Mouse (Mus musculus): ENCODE measurements around the gene Pi4k2b. TPM values are rescaled to one million over a fixed set of nuclear protein-coding genes. Genes with fewer than 3 reads are reported as not detected.
"Not testable (repeated sequence)": the region's sequence is repeated elsewhere in the genome, so short reads cannot be mapped to it uniquely, and the experiment has no call there.

Pi4k2b gene
- polyA plus RNA-seq (2015; fragmentation: Nextera tagmentation; extraction: Ambion mirVana) = 6.3 and 8.7 TPM in 2 replicates

DNA sequence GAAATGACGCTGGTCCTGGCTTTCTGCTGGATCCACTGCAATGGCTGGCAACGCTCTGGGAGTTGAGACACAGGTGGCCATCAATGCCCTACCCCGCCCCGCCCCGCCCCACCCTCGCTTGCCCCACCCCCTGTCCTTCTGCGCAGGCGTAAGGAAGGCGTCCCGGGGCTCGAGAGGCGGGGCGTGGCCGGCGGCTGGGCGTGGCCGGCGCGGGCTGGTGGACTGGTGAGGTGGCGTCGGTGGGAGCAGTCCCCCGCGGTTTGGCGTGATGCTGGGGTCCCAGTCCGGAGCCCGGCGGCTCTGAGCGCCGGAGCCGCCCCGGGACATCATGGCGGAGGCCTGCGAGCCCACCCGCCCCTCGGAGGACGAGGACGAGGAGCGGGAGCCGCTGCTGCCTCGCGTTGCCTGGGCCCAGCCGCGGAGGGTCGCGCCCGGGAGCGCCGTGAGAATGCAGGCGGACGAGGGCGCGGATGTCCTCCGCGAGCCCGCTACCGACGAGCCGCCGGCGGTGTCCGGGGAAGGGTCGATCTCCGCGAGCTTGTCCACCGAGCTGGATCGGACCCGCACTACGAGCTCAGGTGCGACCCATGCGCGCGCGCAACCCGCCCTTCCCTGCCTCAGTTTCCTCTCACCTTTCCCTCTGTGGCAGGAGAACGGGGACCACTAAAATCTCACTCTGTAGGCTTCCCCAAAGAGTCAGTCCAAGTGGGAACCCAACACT lies at the start of gene Pi4k2b:
Gene Pi4k2b, plus strand, starts transcription at position 184 of the 721 bp plus-strand sequence.
- WGBS = under 1% methylated on average over 75 of the region's 75 CpGs
- Histone ChIP-seq H3K4me3 (peak within 1 kb of the TSS; percentile 97), H3K4me2 (peak within 1 kb of the TSS; percentile 70), H3K9ac (peak within 1 kb of the TSS; percentile 87), H3K27ac (peak within 1 kb of the TSS; percentile 81), H3K9me3 (replicated peaks) (no peaks in the 10 kb centered on the region), H3K4me1 (replicated peaks) (peaks cover 4% of the 10 kb centered on the region; the same call in 1 of the 2 replicates), H3K36me3 (no peaks in the 10 kb centered on the region), H3K27me3 (no peaks in the 10 kb centered on the region)
- peak; percentile 90 for ATAC-seq (replicated peaks; ENCODE audit: insufficient number of reproducible peaks, insufficient read depth, low FRiP score, low read depth)

DNA sequence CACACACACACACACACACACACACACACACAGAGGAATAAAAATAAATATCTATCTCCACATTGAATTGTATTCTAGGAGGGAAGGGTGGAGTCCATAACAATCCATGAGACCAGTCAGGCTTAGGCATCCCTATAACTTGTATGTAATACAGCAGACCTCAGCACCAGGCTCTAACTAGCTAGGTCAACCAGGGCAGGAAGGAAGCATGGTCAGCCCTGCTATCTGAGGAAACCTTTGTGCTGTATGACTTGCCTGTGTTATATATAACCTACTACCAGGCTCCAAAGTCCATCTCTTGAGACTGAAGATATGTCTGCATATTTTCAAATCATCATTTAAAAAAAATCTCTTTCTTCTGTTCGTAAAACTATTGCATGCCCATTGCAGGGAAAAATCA lies 44.1 kb upstream of the Pi4k2b start:
- no peak for ATAC-seq (replicated peaks; ENCODE audit: insufficient number of reproducible peaks, insufficient read depth, low FRiP score, low read depth)
- 80% methylated on average over 1 of the region's 1 CpGs for WGBS
- Histone ChIP-seq H3K27ac (no peak overlapping the region), H3K4me3 (no peak overlapping the region), H3K4me2 (no peak overlapping the region), H3K9ac (no peak overlapping the region), H3K27me3 (no peaks in the 10 kb centered on the region), H3K9me3 (replicated peaks) (no peaks in the 10 kb centered on the region), H3K36me3 (no peaks in the 10 kb centered on the region), H3K4me1 (replicated peaks) (no peaks in the 10 kb centered on the region)

GRCm38 (mm10) chr5:52697882-52698440 lies 43.4 kb upstream of the Pi4k2b start:
- not testable (repeated sequence) for H3K27ac ChIP-seq; H3K4me3 ChIP-seq; H3K4me1 ChIP-seq (replicated peaks); H3K9me3 ChIP-seq (replicated peaks); H3K27me3 ChIP-seq; H3K36me3 ChIP-seq; ATAC-seq (replicated peaks; ENCODE audit: insufficient number of reproducible peaks, insufficient read depth, low FRiP score, low read depth); H3K4me2 ChIP-seq; H3K9ac ChIP-seq
- 85% methylated on average over 7 of the region's 7 CpGs for WGBS

DNA sequence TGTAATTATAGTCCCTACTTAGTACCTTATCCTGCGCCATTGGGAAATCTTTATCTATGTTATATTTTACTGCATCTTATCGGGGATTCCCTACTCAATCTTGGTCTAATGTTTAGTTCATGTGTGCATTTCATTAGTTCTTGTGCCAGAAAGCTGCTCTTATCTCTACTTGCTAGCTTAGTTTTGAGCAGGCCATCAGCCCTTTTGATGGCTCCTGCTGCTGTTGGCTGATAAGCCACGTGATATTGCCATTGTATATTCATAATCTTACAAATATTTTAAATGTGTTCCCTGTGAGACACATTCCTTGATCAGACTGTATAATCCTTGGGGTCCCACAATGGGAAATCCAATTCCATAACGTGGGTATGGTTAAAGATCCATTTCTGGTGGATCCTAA lies 36.8 kb upstream of the Pi4k2b start:
- Histone ChIP-seq H3K4me1 (replicated peaks) (no peaks in the 10 kb centered on the region), H3K27me3 (no peaks in the 10 kb centered on the region)

GRCm38 (mm10) chr5:52712704-52713103 lies 28.7 kb upstream of the Pi4k2b start:
- Histone ChIP-seq H3K9ac (no peak overlapping the region), H3K4me1 (replicated peaks) (no peaks in the 10 kb centered on the region), H3K27ac (no peak overlapping the region), H3K36me3 (no peaks in the 10 kb centered on the region), H3K9me3 (replicated peaks) (no peaks in the 10 kb centered on the region), H3K4me2 (no peak overlapping the region), H3K27me3 (no peaks in the 10 kb centered on the region), H3K4me3 (no peak overlapping the region)
- no peak for ATAC-seq (replicated peaks; ENCODE audit: insufficient number of reproducible peaks, insufficient read depth, low FRiP score, low read depth)

More for the DNA sequence above, 36.8 kb upstream of the Pi4k2b start:
- Histone ChIP-seq H3K36me3 (no peaks in the 10 kb centered on the region), H3K4me3 (no peak overlapping the region), H3K4me2 (no peak overlapping the region), H3K27ac (no peak overlapping the region), H3K9me3 (replicated peaks) (no peaks in the 10 kb centered on the region), H3K9ac (no peak overlapping the region)
- no peak for ATAC-seq (replicated peaks; ENCODE audit: insufficient number of reproducible peaks, insufficient read depth, low FRiP score, low read depth)
- WGBS = 58% methylated on average over 4 of the region's 4 CpGs

GRCm38 (mm10) chr5:52716742-52717448 lies 24.5 kb upstream of the Pi4k2b start:
- Histone ChIP-seq H3K9me3 (replicated peaks) (no peaks in the 10 kb centered on the region), H3K9ac (no peak overlapping the region), H3K4me1 (replicated peaks) (no peaks in the 10 kb centered on the region), H3K36me3 (no peaks in the 10 kb centered on the region), H3K27ac (no peak overlapping the region), H3K4me3 (no peak overlapping the region), H3K27me3 (no peaks in the 10 kb centered on the region), H3K4me2 (no peak overlapping the region)
- no peak for ATAC-seq (replicated peaks; ENCODE audit: insufficient number of reproducible peaks, insufficient read depth, low FRiP score, low read depth)
- 72% methylated on average over 5 of the region's 5 CpGs for WGBS

DNA sequence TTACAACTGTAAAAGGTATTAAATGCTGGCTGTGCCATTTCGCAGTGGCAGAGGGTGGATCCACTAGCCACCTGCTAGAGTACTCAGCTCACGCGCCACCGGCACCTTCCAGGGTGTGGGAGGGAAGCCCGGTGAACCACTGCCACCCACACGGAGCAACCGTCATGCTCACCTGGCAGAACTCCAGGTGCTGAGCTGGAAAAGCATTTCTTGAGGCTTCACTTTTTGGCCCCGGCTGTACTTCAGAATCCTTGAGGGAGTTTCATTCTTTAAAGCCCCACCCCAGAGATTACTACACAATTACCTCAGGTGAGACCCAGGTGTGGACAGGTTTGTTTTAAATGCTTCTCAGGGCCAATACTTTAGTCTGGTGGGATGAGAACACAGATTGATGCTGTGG lies 20.4 kb upstream of the Pi4k2b start:
- no peak overlapping the region for H3K27ac ChIP-seq
- no peaks in the 10 kb centered on the region for H3K36me3 ChIP-seq
- H3K4me3 ChIP-seq = no peak overlapping the region
- H3K9ac ChIP-seq = no peak overlapping the region
- H3K4me2 ChIP-seq = no peak overlapping the region
- H3K4me1 ChIP-seq (replicated peaks) = no peaks in the 10 kb centered on the region
- WGBS = 74% methylated on average over 8 of the region's 8 CpGs
- no peak for ATAC-seq (replicated peaks; ENCODE audit: insufficient number of reproducible peaks, insufficient read depth, low FRiP score, low read depth)
- H3K9me3 ChIP-seq (replicated peaks) = no peaks in the 10 kb centered on the region
- no peaks in the 10 kb centered on the region for H3K27me3 ChIP-seq

GRCm38 (mm10) chr5:52727747-52728146 lies 13.6 kb upstream of the Pi4k2b start:
- H3K27ac ChIP-seq = no peak overlapping the region

DNA sequence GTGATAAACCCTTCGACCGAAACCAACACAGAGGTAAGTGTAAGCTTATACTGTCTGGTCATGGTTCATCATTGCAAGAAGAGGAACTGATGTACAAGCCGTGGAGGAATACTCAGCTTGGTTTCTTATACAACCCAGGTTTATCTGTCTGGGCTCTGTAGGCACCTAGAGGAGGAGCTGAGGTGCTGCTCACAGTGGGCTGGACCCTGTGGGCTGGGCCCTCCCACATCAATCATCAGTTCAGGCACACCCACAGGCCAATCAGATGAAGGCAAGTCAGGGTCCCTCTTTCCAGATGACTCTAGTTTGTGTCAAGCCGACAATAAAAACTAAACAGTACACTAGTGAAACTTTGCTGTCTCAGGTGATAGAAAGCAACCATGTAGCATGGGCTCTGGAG lies 8.6 kb upstream of the Pi4k2b start:
- Histone ChIP-seq H3K4me3 (no peak overlapping the region), H3K4me2 (no peak overlapping the region), H3K36me3 (no peaks in the 10 kb centered on the region), H3K4me1 (replicated peaks) (no peaks in the 10 kb centered on the region), H3K9ac (no peak overlapping the region), H3K27me3 (no peaks in the 10 kb centered on the region), H3K9me3 (replicated peaks) (no peaks in the 10 kb centered on the region), H3K27ac (no peak overlapping the region)
- 54% methylated on average over 4 of the region's 4 CpGs for WGBS
- no peak for ATAC-seq (replicated peaks; ENCODE audit: insufficient number of reproducible peaks, insufficient read depth, low FRiP score, low read depth)

More at GRCm38 (mm10) chr5:52727747-52728146, 13.6 kb upstream of the Pi4k2b start:
- no peak overlapping the region for H3K9ac ChIP-seq
- H3K9me3 ChIP-seq (replicated peaks) = no peaks in the 10 kb centered on the region
- WGBS = 75% methylated on average over 5 of the region's 5 CpGs
- no peaks in the 10 kb centered on the region for H3K27me3 ChIP-seq
- no peaks in the 10 kb centered on the region for H3K36me3 ChIP-seq
- no peak overlapping the region for H3K4me2 ChIP-seq
- no peak overlapping the region for H3K4me3 ChIP-seq
- ATAC-seq (replicated peaks; ENCODE audit: insufficient number of reproducible peaks, insufficient read depth, low FRiP score, low read depth) = no peak
- no peaks in the 10 kb centered on the region for H3K4me1 ChIP-seq (replicated peaks)

DNA sequence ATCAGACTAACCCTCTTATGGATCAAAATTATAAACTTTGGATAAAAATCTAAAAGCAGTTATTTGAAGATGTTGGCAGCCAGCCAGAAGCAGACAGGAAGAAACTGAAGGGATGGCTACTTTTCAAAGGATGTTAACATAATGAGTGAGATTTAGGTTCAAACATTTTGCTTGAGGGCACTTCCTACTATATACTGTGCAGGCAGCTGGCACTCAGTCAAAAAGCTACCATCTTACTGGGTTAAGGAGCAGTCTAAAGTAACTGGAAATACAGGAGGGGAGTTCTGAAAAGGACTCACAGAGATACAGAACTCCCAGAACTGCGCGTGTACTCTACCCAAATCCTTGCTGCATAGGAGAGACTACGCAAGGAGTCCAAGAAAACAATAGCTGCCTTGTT lies 5.3 kb upstream of the Pi4k2b start:
- H3K9ac ChIP-seq = no peak overlapping the region
- H3K4me3 ChIP-seq = no peak overlapping the region
- H3K36me3 ChIP-seq = no peaks in the 10 kb centered on the region
- no peak overlapping the region for H3K4me2 ChIP-seq
- H3K27ac ChIP-seq = no peak overlapping the region
- H3K9me3 ChIP-seq (replicated peaks) = no peaks in the 10 kb centered on the region
- 71% methylated on average over 3 of the region's 3 CpGs for WGBS
- no peak for ATAC-seq (replicated peaks; ENCODE audit: insufficient number of reproducible peaks, insufficient read depth, low FRiP score, low read depth)
- H3K4me1 ChIP-seq (replicated peaks) = no peaks in the 10 kb centered on the region
- no peaks in the 10 kb centered on the region for H3K27me3 ChIP-seq

DNA sequence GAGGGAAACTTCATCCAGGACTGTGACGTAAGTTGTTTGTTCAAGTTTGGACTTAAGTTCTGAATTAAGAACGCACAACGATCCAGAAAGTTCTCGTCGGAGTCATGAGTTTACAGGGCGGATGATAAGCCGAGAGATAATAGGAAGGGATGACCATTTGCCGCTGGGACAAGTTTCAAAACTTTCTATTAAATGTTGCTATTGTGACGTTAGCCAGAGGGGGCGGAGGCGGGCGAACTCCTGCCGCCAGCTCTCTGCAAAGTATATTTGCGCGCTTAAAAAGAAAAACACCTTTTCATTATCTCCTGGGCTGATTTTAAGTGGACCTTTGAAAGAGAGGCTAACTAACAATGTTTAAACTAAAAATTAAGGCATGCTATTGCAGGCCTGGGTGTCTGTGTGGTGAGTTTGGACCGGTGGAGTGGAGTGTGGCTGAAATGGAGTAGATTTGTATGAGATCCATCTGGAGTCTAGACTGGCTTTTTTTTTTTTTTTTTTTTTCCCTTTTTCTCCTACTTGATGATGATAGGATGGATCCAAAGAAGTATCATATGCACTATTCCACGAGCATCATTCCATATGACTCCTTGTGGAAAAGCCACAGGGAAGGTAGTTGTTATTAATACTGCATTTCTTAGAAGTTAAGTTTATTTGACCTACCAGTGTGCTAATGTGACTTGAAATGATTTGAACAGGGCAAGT lies 889 bp downstream of the Pi4k2b start:
- peak overlapping the region; percentile 87 for H3K9ac ChIP-seq
- no peaks in the 10 kb centered on the region for H3K9me3 ChIP-seq (replicated peaks)
- no peak for ATAC-seq (replicated peaks; ENCODE audit: insufficient number of reproducible peaks, insufficient read depth, low FRiP score, low read depth)
- 3% methylated on average over 17 of the region's 17 CpGs for WGBS
- no peaks in the 10 kb centered on the region for H3K36me3 ChIP-seq
- H3K27me3 ChIP-seq = no peaks in the 10 kb centered on the region
- peaks cover 4% of the 10 kb centered on the region; the same call in 1 of the 2 replicates for H3K4me1 ChIP-seq (replicated peaks)
- H3K27ac ChIP-seq = peak overlapping the region; percentile 81
- peak overlapping the region; percentile 70 for H3K4me2 ChIP-seq
- peak overlapping the region; percentile 97 for H3K4me3 ChIP-seq

Data from heart, embryonic 15.5 days (tissue).